Mouse (Mus musculus) olfactory bulb, adult 2 months (tissue): Measurements from ENCODE around the gene Cntf.

ENCODE experiments used
- CTCF ChIP-seq: fragments of 200-500 bp; IDR thresholded peaks from 2 replicates; pipeline ENCODE4 v1.5.1; 2012; ENCODE audit warnings: low read depth, mild to moderate bottlenecking, low read length, moderate library complexity; ENCODE audit not compliant: insufficient read depth
- POLR2A ChIP-seq: fragments of 200-500 bp; IDR thresholded peaks from 2 replicates; pipeline ENCODE4 v1.6.1; 2012; ENCODE audit warnings: mild to moderate bottlenecking, low read depth, low read length, moderate library complexity; ENCODE audit not compliant: insufficient read depth

DNA sequence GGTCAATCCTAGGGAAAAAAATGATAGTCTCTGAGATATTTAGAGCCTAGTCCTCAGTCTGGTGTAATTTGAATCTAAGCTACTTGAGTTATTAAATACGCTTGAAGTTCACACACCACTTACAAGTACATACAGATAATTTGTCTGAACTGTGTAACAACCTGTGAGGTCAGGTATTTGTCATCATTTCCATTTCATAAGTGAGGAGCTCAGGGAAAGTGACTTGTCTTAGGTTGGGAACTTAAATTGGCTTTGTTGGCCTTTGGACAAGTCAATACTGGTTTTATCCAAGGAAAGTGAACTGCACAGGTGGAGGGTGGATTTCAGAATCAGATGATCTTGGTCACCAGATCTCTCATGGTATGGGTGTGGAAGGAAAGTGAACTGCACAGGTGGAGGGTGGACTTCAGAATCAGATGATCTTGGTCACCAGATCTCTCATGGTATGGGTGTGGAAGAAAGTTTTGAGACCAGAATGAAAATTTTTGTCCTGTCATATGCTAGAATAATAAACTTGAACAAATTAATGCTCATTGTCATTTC is 6.4 kb downstream of the Cntf start:
- TF ChIP-seq CTCF = no peak
- TF ChIP-seq POLR2A = no peak
